Comparison of ENCODE assay signal across 8 mouse cellular contexts in genomic region chr11:101552476-101553300, GRCm38 (mm10). TPM values are rescaled to one million over a fixed set of nuclear protein-coding genes. Genes with fewer than 3 reads are reported as not detected.
DNase-seq lines count a peak whose midpoint lies in the region; ATAC-seq lines count a peak whose summit lies in the region.

No protein-coding gene starts in this region.

- peak; percentile 99 for DNase-seq in T-cell, adult 2 months (ENCODE audit: low spot score)
- DNase-seq in cerebellum, postnatal 25 days, result peak; percentile 96
- DNase-seq in frontal cortex, postnatal 25 days (ENCODE audit: low spot score in 2 of 2), result peak; percentile 94 to 96
- DNase-seq in left cerebral cortex, adult 11 months (ENCODE audit: low spot score), result peak; percentile 99
- DNase-seq in lung, postnatal 4 days, result peak; percentile 97 to 100
- DNase-seq in right cerebral cortex, adult 2 months (ENCODE audit: low spot score in 2 of 2), result peak; percentile 99
- DNase-seq in urinary bladder, postnatal 25 days (ENCODE audit: low spot score), result peak; percentile 78

- under 1% methylated on average over 37 of the region's 37 CpGs for WGBS in hindbrain, embryonic 15.5 days

- H3K36me3 ChIP-seq in hindbrain, embryonic 15.5 days, result peaks cover 11% of the 10 kb centered on the region; the same call in 1 of the 2 replicates

- peak overlapping the region; percentile 73 for H3K9ac ChIP-seq in hindbrain, embryonic 15.5 days

- H3K27ac ChIP-seq in hindbrain, embryonic 15.5 days (replicated peaks), result peak overlapping the region; percentile 97

- peaks cover 37% of the 10 kb centered on the region for H3K4me1 ChIP-seq in hindbrain, embryonic 15.5 days (replicated peaks)

- H3K9me3 ChIP-seq in hindbrain, embryonic 15.5 days, result no peaks in the 10 kb centered on the region

- H3K4me3 ChIP-seq in hindbrain, embryonic 15.5 days, result peak overlapping the region; percentile 80

- H3K27me3 ChIP-seq in hindbrain, embryonic 15.5 days, result no peaks in the 10 kb centered on the region

- H3K4me2 ChIP-seq in hindbrain, embryonic 15.5 days, result peak overlapping the region; percentile 70

- ATAC-seq in hindbrain, embryonic 15.5 days (ENCODE audit: low FRiP score, low read depth), result peak; percentile 99

RNA-seq across cellular contexts. Expression of gene Nbr1, which starts 0.7 kb away (rescaled TPM):
- polyA plus RNA-seq in hindbrain, embryonic 15.5 days (2015; fragmentation: Nextera tagmentation; extraction: Ambion mirVana), result 87.6 and 92.4 TPM in 2 replicates

RNA-seq across cellular contexts. Expression of gene Brca1, which starts 0.9 kb away (rescaled TPM):
- 2.8 and 3.0 TPM in 2 replicates for polyA plus RNA-seq in hindbrain, embryonic 15.5 days (2015; fragmentation: Nextera tagmentation; extraction: Ambion mirVana)

RNA-seq across cellular contexts. Expression of gene Tmem106a, which starts 29.4 kb away (rescaled TPM):
- 5.0 and 5.3 TPM in 2 replicates for polyA plus RNA-seq in hindbrain, embryonic 15.5 days (2015; fragmentation: Nextera tagmentation; extraction: Ambion mirVana)

RNA-seq across cellular contexts. Expression of gene Gm11634, which starts 46.4 kb away (rescaled TPM):
- polyA plus RNA-seq in hindbrain, embryonic 15.5 days (2015; fragmentation: Nextera tagmentation; extraction: Ambion mirVana), result not detected in 2 replicates

Comparison
In these comparisons a context has a peak if more than half of its experiments do, and no peak if none do; other contexts are left out.
1. Peak in every context shown above with its lines: DNase-seq, ATAC-seq, H3K4me3 ChIP-seq and H3K27ac ChIP-seq.